Mouse (Mus musculus) 416B (cell line): ENCODE measurements around the gene Nrl.
A peak's percentile ranks its signal among the peaks of the same experiment; 100 is the strongest.

ENCODE experiments used
- DNase-seq: peaks from one replicate; pipeline ENCODE4 v3.0.0; 2011; ENCODE audit warnings: low read depth

The Nrl gene

DNA sequence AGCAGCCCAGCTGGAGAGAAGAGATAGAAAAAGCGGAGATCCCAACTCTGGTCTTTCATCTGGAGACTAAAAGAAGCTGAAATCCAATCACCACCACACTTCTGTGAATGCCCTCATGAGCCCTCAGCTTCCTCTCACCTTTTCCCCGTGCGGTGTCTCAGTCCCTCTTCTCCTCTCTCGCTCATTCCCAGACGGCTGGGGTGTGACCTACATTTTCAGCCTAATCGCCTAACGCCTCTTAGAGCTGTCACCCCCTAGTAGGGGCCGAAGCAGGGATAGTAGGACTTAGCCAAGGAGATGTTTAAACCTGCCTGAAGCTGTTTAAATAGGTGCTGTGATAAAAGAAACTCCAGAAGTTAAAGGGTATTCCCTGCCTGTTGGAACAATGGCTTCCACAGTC is at the start of gene Nrl:
Nrl (minus strand) TSS at position 197 of the 400 bp plus-strand sequence.
- no peak for DNase-seq

- DNase-seq = no peak
These were observed 47.0 kb upstream of the Nrl start for GRCm38 (mm10) chr14:55571760-55572159.

DNA sequence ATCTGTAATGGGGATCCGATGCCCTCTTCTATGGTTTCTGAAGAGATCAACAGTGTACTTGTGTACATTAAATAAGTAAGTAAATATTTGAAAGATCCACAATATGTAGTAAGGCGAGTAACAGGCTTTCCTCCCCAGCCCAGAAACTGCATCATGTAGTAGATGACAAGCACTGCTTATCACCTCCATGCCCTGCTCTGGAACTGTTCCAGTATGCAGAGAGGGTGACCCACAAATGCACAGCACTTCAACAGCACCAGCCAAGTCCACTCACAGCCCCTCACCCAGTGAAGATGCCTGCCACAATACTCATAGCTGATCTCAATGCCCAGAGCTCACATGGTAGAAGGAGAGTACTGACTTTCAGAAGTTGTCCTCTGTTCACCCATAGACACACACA is 45.8 kb upstream of the Nrl start:
- DNase-seq = no peak

DNA sequence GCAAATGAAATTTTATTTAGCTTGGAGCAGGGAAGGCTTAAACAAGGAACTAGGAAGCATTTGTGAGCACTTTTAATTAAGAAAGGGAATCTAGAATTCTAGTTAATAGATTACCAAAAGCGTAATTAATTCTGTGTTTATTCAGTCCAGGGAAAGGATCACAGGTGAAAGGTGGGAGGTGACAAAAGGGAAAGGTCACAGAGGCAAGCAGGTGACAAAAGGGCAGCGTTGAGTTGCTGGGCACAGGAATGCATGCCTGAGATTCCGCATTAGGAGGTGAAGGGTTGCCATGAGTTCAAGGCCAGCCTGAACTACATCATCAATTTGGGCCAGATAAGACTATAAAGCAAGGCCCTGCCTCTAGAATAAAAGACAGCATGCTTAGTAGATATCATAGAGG is 42.7 kb upstream of the Nrl start:
- no peak for DNase-seq

DNA sequence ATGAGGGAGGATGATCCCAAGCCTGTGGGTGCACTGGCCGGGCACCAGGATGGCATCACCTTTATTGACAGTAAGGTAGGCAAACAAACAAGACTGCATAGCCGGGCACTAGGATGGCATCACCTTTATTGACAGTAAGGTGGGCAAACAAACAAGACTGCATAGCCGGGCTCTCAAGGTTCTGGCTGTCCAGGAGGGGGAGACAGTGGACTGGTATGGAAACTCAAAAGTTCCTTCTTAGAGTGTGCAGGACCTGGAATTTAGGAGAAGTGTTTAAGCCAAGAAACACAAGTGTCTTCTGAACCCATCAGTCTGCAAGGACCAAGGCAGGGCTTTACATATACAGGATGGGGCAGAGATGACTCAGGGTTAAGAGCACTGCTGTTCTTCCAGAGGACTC is 41.0 kb upstream of the Nrl start:
- peak; percentile 29 for DNase-seq

DNA sequence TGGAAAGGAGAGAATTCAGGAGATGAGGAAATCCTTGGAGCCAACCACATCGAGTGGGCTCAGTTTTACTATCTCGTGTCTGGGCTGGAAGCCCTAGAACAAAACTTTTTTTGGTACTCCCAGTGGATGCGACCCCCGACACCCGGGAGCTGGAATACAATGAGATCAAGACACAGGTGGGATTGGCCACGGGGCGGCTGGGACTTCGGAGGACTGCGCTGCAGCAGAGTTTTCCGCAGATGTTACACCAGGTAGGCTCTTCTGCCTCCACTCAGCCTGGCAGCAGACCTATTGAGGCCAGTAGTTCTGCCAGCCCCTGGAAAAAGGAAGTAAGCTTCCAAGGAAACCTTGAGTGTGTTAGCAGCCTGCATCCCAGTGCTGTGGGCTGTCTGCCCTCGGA is 38.5 kb upstream of the Nrl start:
- DNase-seq = no peak

DNA sequence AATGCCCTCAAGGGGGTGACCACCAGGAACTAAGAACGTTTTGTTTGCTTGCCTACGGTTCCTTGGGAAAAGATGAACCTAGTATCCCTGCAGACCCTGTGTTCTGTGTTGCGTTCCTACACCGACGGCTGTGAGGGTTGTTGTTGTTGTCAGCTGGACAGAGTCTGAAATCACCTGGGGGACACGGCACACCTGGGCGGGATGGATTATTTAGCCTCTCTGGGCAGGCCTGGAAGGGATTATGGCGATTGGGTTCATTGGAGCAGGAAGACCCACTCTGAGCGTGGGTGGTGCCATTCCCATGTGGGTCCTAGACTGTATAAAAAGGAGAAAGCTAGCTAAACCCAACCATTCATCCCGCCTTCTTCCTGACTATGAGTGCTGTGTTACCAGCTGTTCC is 37.1 kb upstream of the Nrl start:
- no peak for DNase-seq

DNA sequence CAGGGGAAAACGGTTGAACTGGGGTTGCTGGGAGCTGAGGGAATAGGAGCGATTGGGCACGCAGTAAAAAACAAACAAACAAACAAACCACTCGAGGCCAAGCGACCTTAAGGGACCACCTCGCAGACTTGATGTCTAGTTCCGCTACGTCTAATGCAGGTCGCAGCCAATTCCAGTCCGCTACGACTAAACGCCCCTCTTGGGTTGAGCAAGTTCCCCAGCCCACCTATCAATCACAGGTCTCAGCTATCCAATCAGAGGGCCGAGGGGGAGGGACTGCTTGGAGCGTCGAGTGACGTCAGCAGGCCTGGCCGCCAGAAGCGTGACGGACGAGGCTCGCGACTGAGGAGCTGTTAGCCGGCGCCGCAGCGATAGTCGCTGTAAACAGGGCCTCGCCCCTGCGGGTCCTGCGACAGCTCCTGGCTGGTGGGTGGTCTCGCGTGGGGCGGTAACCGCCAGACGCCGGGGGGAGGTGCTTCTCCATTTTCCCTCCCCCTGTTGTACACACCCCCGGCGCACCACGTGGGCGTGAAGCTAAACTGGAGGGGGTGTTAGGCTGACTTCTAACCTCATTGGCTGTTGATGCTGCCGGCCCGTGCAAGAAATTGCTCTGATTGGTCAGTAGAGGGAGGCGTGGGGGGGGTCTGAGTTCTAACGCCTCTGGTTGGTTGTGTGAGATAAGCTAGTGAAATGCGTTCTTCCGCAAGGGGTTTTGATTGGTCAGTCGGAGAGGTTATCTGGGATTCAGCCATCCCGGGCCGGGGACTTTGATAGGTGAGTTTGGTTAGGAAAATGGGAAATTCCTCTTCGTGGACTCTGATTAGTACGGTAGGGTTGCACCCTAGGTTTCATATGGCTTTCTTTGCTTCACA is 35.7 kb upstream of the Nrl start, which contains the start of gene A730061H03Rik:
A730061H03Rik (minus strand) TSS at position 205 of the 872 bp plus-strand sequence.
- DNase-seq = peak; percentile 100

- DNase-seq = peak; percentile 98
These were observed 35.0 kb upstream of the Nrl start, which contains the start of gene Dcaf11 for GRCm38 (mm10) chr14:55559799-55560201. Dcaf11 (plus strand) TSS chr14:55560006.

DNA sequence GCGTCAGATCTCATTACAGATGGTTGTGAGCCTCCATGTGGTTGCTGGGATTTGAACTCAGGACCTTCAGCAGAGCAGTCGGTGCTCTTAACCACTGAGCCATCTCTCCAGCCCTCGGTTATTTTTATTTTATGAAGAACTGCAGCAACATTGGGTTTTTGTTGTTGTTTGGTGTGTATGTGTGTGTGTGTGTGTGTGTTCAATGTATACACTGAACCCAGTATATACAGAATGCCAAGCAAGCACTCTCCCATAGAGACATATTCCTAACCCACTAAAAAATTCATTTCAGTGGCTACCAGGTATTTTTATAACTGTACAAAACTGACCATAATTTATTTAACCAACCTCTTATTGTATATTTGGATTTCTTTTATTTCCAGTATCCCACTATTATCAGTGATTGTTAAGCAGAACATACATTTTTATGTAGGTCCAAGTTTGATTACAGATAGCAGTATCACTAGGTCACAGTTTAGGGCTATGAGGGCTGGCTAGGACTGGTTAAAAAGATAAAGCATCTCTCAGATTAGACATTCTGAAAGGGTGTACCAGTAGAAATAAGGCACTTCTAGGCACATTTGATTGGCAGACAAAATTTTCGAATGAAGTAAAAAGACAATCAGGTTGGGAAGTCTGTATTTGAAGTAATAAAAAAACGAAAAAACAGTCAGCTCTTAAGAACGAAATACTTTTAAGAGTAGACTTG is 34.1 kb upstream of the Nrl start:
- peak; percentile 45 for DNase-seq

GRCm38 (mm10) chr14:55557587-55557986 is 32.8 kb upstream of the Nrl start:
- no peak for DNase-seq

- DNase-seq = peak; percentile 92
These were observed 32.2 kb upstream of the Nrl start for GRCm38 (mm10) chr14:55557003-55557402.

DNA sequence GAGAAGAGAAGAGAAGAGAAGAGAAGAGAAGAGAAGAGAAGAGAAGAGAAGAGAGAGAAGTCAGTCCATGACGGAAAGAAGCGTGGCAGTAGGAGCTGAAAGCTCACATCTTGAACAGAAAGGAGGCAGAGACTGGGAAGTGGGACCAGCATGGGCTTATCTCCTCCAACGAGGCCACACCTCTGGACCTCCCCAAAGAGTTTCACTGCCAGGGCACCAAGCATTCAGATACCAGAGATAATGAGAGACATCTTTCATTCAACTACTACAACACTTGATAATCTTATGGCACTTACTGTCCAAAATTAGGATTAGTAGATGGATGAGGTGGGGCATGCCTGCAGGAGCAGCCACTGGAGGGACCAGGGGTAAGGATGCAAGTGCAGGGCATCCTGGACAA is 31.0 kb upstream of the Nrl start:
- DNase-seq = no peak

GRCm38 (mm10) chr14:55554635-55555034 is 29.9 kb upstream of the Nrl start:
- no peak for DNase-seq

- no peak for DNase-seq
These were observed 27.0 kb upstream of the Nrl start for GRCm38 (mm10) chr14:55551794-55552193.

DNA sequence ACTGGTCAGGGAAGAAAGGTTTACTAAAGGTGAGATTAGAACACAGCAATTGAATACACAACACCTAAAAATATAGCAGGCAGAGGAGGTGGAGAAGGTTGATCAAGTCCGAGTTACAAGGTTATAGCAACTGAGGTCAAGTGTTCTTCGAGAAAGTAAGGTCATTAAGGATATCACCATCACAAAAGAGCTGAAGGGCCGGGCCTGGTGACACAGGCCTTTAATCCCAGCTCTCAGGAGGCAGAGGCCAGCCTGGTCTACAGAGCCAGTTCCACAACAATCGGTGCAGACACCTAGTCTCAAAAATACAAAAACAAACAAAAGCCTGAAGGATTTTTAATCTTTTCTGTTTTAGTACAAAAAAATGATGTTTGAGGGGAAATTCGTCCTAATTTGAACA is 26.6 kb upstream of the Nrl start:
- no peak for DNase-seq

- no peak for DNase-seq
These were observed 25.4 kb upstream of the Nrl start for GRCm38 (mm10) chr14:55550191-55550590.

- no peak for DNase-seq
These were observed 19.6 kb upstream of the Nrl start for GRCm38 (mm10) chr14:55544334-55544733.

GRCm38 (mm10) chr14:55542268-55542667 is 17.5 kb upstream of the Nrl start:
- no peak for DNase-seq

DNA sequence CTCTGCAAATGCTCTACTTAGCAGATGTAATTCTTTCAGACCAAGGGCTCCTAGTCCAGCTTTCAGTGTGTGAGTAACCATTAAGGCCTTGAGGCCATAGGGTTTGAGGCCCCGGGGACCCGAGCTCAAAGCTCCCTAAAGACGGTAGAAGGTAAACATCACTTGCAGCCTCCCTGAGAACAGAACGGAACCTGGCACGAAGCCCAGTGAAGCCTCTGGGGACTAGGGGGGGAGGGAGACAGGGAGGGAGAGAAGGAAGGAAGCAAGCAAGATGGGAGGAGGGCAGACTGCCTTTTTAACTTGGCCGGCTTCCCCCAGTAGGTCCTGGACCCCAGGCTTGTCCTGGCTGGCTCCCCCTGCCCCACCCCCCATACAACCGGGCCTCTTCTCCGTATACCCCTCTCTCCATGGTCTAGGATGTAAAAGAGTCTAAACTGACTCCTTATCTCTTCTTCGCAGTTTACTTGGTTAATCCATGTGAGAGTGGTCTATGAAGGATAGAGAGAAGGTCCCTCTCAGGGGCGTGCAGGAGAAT is 16.1 kb upstream of the Nrl start:
- peak; percentile 91 for DNase-seq

DNA sequence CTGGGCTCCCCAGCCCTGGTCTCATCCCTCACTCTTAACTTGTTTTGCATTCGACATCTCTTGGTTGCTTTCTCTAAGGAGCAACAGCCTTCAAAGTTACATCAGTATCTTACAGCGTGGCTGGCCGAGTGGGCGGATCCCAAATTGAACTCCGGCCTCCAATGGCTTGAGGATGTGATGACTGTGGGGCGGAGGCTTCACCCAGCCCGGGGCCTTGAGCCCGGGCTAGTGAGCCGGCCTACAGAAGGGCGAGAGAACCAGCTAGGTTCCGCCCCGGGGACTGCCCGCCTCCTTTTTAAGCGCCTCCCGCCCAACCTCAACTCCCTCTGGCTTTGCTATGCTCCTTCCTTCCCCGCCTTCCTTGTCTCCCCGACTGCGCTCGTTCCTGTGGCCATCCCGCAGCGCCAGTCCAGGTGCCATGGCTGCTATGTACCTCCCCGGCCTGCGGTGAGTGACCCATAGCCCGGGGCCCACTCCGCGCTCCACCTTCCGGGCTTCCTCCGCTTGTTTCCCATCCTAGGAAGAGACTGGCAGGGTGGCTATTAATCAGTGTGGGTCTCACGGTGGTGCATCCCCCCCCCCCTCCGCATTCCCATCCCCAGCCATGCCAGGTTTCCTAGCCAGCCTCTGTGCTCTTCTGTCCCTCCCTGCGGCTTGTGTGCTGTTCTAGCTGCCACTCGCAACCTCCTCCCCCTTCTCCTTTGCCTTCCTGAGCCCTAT is 15.4 kb upstream of the Nrl start, which contains the start of gene Pck2:
Pck2 (plus strand) TSS at position 200 of the 720 bp plus-strand sequence.
- peak; percentile 97 for DNase-seq

GRCm38 (mm10) chr14:55536116-55536745 is 11.4 kb upstream of the Nrl start:
- DNase-seq = peak; percentile 44
